Mouse (Mus musculus) central nervous system, embryonic 18 days (tissue): Measurements from ENCODE around the gene Gbp8. TPM values are rescaled to one million over a fixed set of nuclear protein-coding genes. Genes with fewer than 3 reads are reported as not detected.

Source experiments
- polyA plus RNA-seq: library from polyadenylated mRNA; depleted of rRNA; stranded (reverse); fragments of >200 nt; gene quantifications from 2 replicates; pipeline ENCODE4 v1.2.3, GENCODE M21; 2012; rRNA removed

The Gbp8 gene
- 0.47 and 0.53 TPM in 2 replicates for polyA plus RNA-seq

GRCm38 (mm10) chr5:105139409-105140088 is at the start of gene Gbp8, which contains the start of the genes Gbp9 and Gbp4:
Gene Gbp8, minus strand, starts transcription at chr5:105139540.
Gene Gbp9, minus strand, starts transcription at chr5:105139539.
Gene Gbp4, minus strand, starts transcription at chr5:105139586.

GRCm38 (mm10) chr5:104982535-104982934 is 156.8 kb downstream of the Gbp8 start, which contains the start of gene Abcg3:
Gene Abcg3, minus strand, starts transcription at chr5:104982718.

Other genes with a start within 250 kb of the Gbp8 start
- 0.19 and 0.31 TPM in 2 replicates for gene Abcg3, start 156.8 kb downstream of the Gbp8 start, polyA plus RNA-seq
- gene Gbp9, start within 50 bp of the Gbp8 start, polyA plus RNA-seq = 1.6 and 2.2 TPM in 2 replicates
- gene Gbp4, start within 50 bp of the Gbp8 start, polyA plus RNA-seq = 1.7 and 1.8 TPM in 2 replicates
- 0.82 and 0.95 TPM in 2 replicates for gene Gbp10, start 100.0 kb upstream of the Gbp8 start, polyA plus RNA-seq
- 0.55 and 0.70 TPM in 2 replicates for gene Gm43302, start 154.2 kb upstream of the Gbp8 start, polyA plus RNA-seq
- 1.2 and 2.5 TPM in 2 replicates for gene Gbp6, start 154.2 kb upstream of the Gbp8 start, polyA plus RNA-seq